Mouse (Mus musculus) MEL (cell line): Measurements from ENCODE around the gene Dlg2.

Experiments
- CHD1 ChIP-seq: IDR thresholded peaks from 2 replicates; pipeline ENCODE4 v1.6.1; 2012; ENCODE audit warnings: low read depth, mild to moderate bottlenecking, inconsistent platforms, low read length, improper control_type of control experiment
- CHD2 ChIP-seq: IDR thresholded peaks from 2 replicates; pipeline ENCODE4 v1.6.1; 2011; ENCODE audit warnings: low read length, improper control_type of control experiment
- CTCF ChIP-seq, 3 experiments: IDR thresholded peaks in 2 of 3; conservative IDR thresholded peaks in 1 of 3; 2 replicates each; pipeline ENCODE4 v1.5.1; 2011 to 2012; ENCODE audit warnings: low read length in 3 of 3, low read depth in 2 of 3, mild to moderate bottlenecking in 2 of 3, improper control_type of control experiment in 1 of 3, inconsistent platforms in 1 of 3, mixed read lengths in 1 of 3, moderate library complexity in 1 of 3; ENCODE audit not compliant: control insufficient read depth in 1 of 3, insufficient read depth in 1 of 3, poor library complexity in 1 of 3, severe bottlenecking in 1 of 3
- EP300 ChIP-seq, 2 experiments: IDR thresholded peaks; 2 replicates each; pipeline ENCODE4 v1.6.1; 2011; ENCODE audit warnings: improper control_type of control experiment in 2 of 2, low read length in 2 of 2, low read depth in 1 of 2, mild to moderate bottlenecking in 1 of 2
- MAX ChIP-seq: IDR thresholded peaks from 2 replicates; pipeline ENCODE4 v1.6.1; 2011; ENCODE audit warnings: low read length, improper control_type of control experiment
- POLR2A ChIP-seq, 2 experiments: IDR thresholded peaks; 2 replicates each; pipeline ENCODE4 v1.6.1; 2011 to 2012; ENCODE audit warnings: low read length in 2 of 2, mild to moderate bottlenecking in 2 of 2, control low read depth in 1 of 2, improper control_type of control experiment in 1 of 2, low read depth in 1 of 2, moderate library complexity in 1 of 2; ENCODE audit not compliant: control insufficient read depth in 1 of 2, insufficient read depth in 1 of 2, poor library complexity in 1 of 2
- RCOR1 ChIP-seq: IDR thresholded peaks from 2 replicates; pipeline ENCODE4 v1.6.1; 2012; ENCODE audit warnings: low read depth, mild to moderate bottlenecking, inconsistent platforms, low read length, improper control_type of control experiment
- ZKSCAN1 ChIP-seq: IDR thresholded peaks from 2 replicates; pipeline ENCODE4 v1.6.1; 2012; ENCODE audit warnings: low read depth, mild to moderate bottlenecking, inconsistent platforms, low read length, improper control_type of control experiment, moderate library complexity

- TF ChIP-seq ZKSCAN1 (no peak), EP300 (IDR thresholded peaks at IDR 0.05; ENCODE audit: low read depth in 1 of 2, low read length in 2 of 2) (no peak), POLR2A (IDR thresholded peaks at IDR 0.05; ENCODE audit: control insufficient read depth in 1 of 2, insufficient read depth in 1 of 2, low read depth in 1 of 2, low read length in 2 of 2, poor library complexity in 1 of 2) (no peak), RCOR1 (no peak), CTCF (IDR thresholded peaks at IDR 0.05 in 2 of 3, conservative IDR thresholded peaks at IDR 0.05 in 1 of 3; ENCODE audit: control insufficient read depth in 1 of 3, insufficient read depth in 1 of 3, low read depth in 2 of 3, low read length in 3 of 3, poor library complexity in 1 of 3, severe bottlenecking in 1 of 3) (no peak), MAX (no peak), CHD2 (no peak), CHD1 (no peak)
Observed at GRCm38 (mm10) chr7:91543286-91543650, 1066.8 kb downstream of the Dlg2 start.
